Mouse (Mus musculus): Measurements from ENCODE around the gene Atf6. TPM values are rescaled to one million over a fixed set of nuclear protein-coding genes. Genes with fewer than 3 reads are reported as not detected.

The Atf6 gene
- total and polyA plus RNA-seq, 3 experiments = 11.7 to 16.4 TPM; not detected in 1

DNA sequence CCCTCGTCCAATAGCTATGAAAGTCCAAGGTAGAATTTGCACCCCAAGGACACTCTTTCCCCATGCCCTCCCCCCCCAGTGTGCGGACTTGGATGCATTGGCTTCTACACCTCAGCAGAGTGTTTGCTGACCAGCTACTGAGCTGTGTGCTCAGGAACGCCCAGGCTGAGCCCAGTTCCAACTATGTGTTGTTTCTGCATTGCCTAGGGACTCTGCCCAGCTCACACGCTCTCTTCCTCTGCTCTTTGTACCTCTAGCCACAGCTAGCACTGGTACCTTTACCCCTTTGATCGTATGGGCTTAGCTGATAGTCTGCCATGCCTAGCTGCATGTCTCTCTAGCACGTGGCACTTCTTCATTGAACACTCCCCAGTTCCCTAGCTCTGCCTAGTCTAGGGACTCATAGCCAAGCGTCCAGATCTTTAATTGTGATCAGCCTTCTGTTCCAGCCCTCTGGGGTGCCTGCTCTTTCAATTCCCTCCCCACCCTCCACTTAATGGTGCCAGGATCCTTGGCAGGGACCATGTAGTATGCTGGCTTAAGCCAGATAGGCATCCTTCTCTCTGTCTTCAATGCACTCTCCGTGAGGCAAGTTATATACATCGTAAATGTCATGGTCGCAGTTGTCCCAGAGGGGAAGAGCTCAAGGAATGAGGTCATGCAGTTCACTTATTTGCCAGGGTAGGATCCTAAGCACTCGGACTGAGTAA lies 210.9 kb downstream of the Atf6 start:
- Histone ChIP-seq H3K4me1 (ENCODE audit: control insufficient read depth in 1 of 2, insufficient read depth in 2 of 2, low read length in 2 of 2) (no peaks in the 10 kb centered on the region), H3K27me3 (ENCODE audit: control insufficient read depth in 1 of 2, insufficient read depth in 2 of 2, low read length in 2 of 2) (0 out of 4 replicates have a peak, but pooled peaks cover 0 to 1% of the 10 kb centered on the region in 2 experiments), H3K36me3 (ENCODE audit: control insufficient read depth in 1 of 2, insufficient read depth in 2 of 2, low read length in 2 of 2) (no peaks in the 10 kb centered on the region), H3K79me2 (ENCODE audit: control insufficient read depth, insufficient read depth, low read length, poor library complexity) (no peaks in the 10 kb centered on the region), H3K9me3 (replicated peaks; ENCODE audit: insufficient read depth, low read length) (no peaks in the 10 kb centered on the region), H3K4me3 (ENCODE audit: control insufficient read depth in 1 of 2, insufficient read depth in 1 of 2, low read depth in 2 of 2, low read length in 2 of 2) (no peak overlapping the region), H3K9ac (ENCODE audit: control insufficient read depth, low read depth, low read length, poor library complexity, severe bottlenecking) (no peak overlapping the region), H3K27ac (ENCODE audit: control insufficient read depth, low read depth, low read length) (no peak overlapping the region)
- TF ChIP-seq USF2 (IDR thresholded peaks at IDR 0.05; ENCODE audit: borderline replicate concordance in 1 of 2, insufficient read depth in 1 of 2, low read depth in 1 of 2, low read length in 2 of 2) = no peak
- no peak for TF ChIP-seq CHD1 (IDR thresholded peaks at IDR 0.05; ENCODE audit: low read depth, low read length)
- no peak for TF ChIP-seq POLR2A (IDR thresholded peaks at IDR 0.05; ENCODE audit: control insufficient read depth in 1 of 2, insufficient read depth in 1 of 2, low read depth in 1 of 2, low read length in 2 of 2, poor library complexity in 1 of 2)
- TF ChIP-seq GABPA (IDR thresholded peaks at IDR 0.05; ENCODE audit: low read depth, low read length) = no peak
- TF ChIP-seq TAL1 (IDR thresholded peaks at IDR 0.05; ENCODE audit: low read length) = no peak
- TF ChIP-seq UBTF (IDR thresholded peaks at IDR 0.05; ENCODE audit: borderline replicate concordance, insufficient read depth, low read depth, low read length) = no peak
- TF ChIP-seq E2F4 (IDR thresholded peaks at IDR 0.05; ENCODE audit: borderline replicate concordance, low read depth, low read length) = no peak
- TF ChIP-seq POLR2AphosphoS5 (IDR thresholded peaks at IDR 0.05; ENCODE audit: borderline replicate concordance, low read depth, low read length) = no peak
- no peak for TF ChIP-seq NELFE (IDR thresholded peaks at IDR 0.05; ENCODE audit: low read depth, low read length)
- no peak for TF ChIP-seq MAX (IDR thresholded peaks at IDR 0.05; ENCODE audit: low read length)
- TF ChIP-seq MYC (IDR thresholded peaks at IDR 0.05; ENCODE audit: low read depth, low read length) = no peak
- no peak for TF ChIP-seq CHD2 (IDR thresholded peaks at IDR 0.05; ENCODE audit: low read length)
- TF ChIP-seq TBP (IDR thresholded peaks at IDR 0.05; ENCODE audit: low read depth, low read length) = no peak
- no peak for TF ChIP-seq JUND (IDR thresholded peaks at IDR 0.05; ENCODE audit: low read depth, low read length)
- no peak for TF ChIP-seq KAT2A (conservative IDR thresholded peaks at IDR 0.05; ENCODE audit: low read depth, low read length)
- no peak for DNase-seq (ENCODE audit: low read depth, low spot score)

- H3K27ac ChIP-seq (ENCODE audit: control insufficient read depth, low read depth, low read length) = no peak overlapping the region
- H3K27me3 ChIP-seq (ENCODE audit: control insufficient read depth in 1 of 2, insufficient read depth in 2 of 2, low read length in 2 of 2) = 0 out of 4 replicates have a peak, but pooled peaks cover 0 to 1% of the 10 kb centered on the region in 2 experiments
- no peaks in the 10 kb centered on the region for H3K9me3 ChIP-seq (replicated peaks; ENCODE audit: insufficient read depth, low read length)
- H3K79me2 ChIP-seq (ENCODE audit: control insufficient read depth, insufficient read depth, low read length, poor library complexity) = no peaks in the 10 kb centered on the region
- H3K4me3 ChIP-seq (ENCODE audit: control insufficient read depth in 1 of 2, insufficient read depth in 1 of 2, low read depth in 2 of 2, low read length in 2 of 2) = no peak overlapping the region
- no peaks in the 10 kb centered on the region for H3K36me3 ChIP-seq (ENCODE audit: control insufficient read depth in 1 of 2, insufficient read depth in 2 of 2, low read length in 2 of 2)
- no peaks in the 10 kb centered on the region for H3K4me1 ChIP-seq (ENCODE audit: control insufficient read depth in 1 of 2, insufficient read depth in 2 of 2, low read length in 2 of 2)
- no peak overlapping the region for H3K9ac ChIP-seq (ENCODE audit: control insufficient read depth, low read depth, low read length, poor library complexity, severe bottlenecking)
- no peak for DNase-seq (ENCODE audit: low read depth, low spot score)
- TF ChIP-seq RCOR1 (IDR thresholded peaks at IDR 0.05; ENCODE audit: low read depth, low read length) (no peak), UBTF (IDR thresholded peaks at IDR 0.05; ENCODE audit: borderline replicate concordance, insufficient read depth, low read depth, low read length) (no peak), MAZ (IDR thresholded peaks at IDR 0.05; ENCODE audit: low read depth, low read length) (no peak), USF2 (IDR thresholded peaks at IDR 0.05; ENCODE audit: borderline replicate concordance in 1 of 2, insufficient read depth in 1 of 2, low read depth in 1 of 2, low read length in 2 of 2) (no peak), ELF1 (IDR thresholded peaks at IDR 0.05; ENCODE audit: low read depth, low read length) (no peak), KAT2A (conservative IDR thresholded peaks at IDR 0.05; ENCODE audit: low read depth, low read length) (no peak), NELFE (IDR thresholded peaks at IDR 0.05; ENCODE audit: low read depth, low read length) (no peak), CHD2 (IDR thresholded peaks at IDR 0.05; ENCODE audit: low read length) (no peak), JUND (IDR thresholded peaks at IDR 0.05; ENCODE audit: low read depth, low read length) (no peak), MYB (IDR thresholded peaks at IDR 0.05; ENCODE audit: low read depth, low read length) (no peak), POLR2AphosphoS2 (IDR thresholded peaks at IDR 0.05; ENCODE audit: low read length) (no peak), RAD21 (IDR thresholded peaks at IDR 0.05; ENCODE audit: low read depth, low read length) (no peak), MXI1 (IDR thresholded peaks at IDR 0.05; ENCODE audit: low read depth, low read length) (no peak), ZNF384 (IDR thresholded peaks at IDR 0.05; ENCODE audit: low read depth, low read length) (no peak), TCF12 (IDR thresholded peaks at IDR 0.05; ENCODE audit: low read depth, low read length) (no peak), USF1 (IDR thresholded peaks at IDR 0.05; ENCODE audit: low read depth, low read length) (no peak)
These were observed 212.2 kb downstream of the Atf6 start for GRCm38 (mm10) chr1:170655280-170655917.

Measured in MEL (cell line).